Mouse (Mus musculus) CD8-positive naive resting alpha-beta T cell, adult 57 days (primary cell): Measurements from ENCODE around the gene Senp8. TPM values are rescaled to one million over a fixed set of nuclear protein-coding genes. Genes with fewer than 3 reads are reported as not detected.

Experiments
- total RNA-seq: library from RNA; stranded (reverse); gene quantifications from one replicate; pipeline ENCODE4 v1.2.4, GENCODE M21; 2023

The Senp8 gene
- total RNA-seq, result 2.8 TPM

DNA sequence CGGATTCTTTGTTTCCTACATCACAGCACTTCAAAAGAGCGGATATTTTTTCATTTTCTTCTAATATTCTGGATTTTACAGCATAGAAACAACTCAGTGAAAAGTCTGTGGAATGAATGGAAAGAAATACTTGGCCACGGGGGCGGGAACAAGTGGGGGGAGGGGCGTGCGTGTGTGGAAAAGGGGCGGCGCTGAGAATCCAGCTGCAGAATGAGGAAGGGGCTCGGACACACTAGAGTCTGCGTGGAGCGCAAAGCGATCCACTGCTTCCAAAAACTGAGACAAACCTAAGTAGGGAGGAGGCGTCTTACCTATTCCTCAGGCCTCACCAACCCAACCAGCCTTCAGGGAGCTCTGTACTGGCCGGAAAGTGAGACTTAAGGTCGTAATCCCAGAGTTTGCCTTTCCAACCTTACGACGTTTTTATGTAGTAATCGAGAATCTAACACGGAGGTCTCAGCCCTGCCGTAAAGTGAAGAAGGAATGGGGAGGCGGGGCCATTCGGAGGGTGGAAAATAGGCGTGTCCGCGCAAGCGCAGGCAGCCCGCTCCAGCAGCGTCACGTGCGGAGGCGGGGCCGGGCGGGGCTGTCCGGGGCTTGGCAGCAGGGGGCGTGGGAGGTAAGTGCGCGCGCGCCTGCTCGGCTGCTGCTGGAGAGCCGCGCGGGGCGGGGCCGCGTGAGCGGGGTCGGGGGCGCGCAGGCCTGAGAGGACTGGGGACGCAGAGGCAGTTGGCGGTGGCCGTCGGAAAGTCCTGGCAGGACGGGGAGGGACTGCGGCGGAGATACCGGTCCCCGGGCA is at the start of gene Senp8, which contains the start of gene Myo9a:
Gene Senp8 (minus strand): TSS at position 444 of the 799 bp plus-strand sequence.
Gene Myo9a (plus strand): TSS at position 630 of the 799 bp plus-strand sequence.

Other genes with a start within 250 kb of the Senp8 start
- gene Hexa, start 211.2 kb downstream of the Senp8 start, total RNA-seq, result 41.8 TPM
- 1.1 TPM for gene Tmem202, start 210.9 kb downstream of the Senp8 start, total RNA-seq
- gene Celf6, start 172.8 kb downstream of the Senp8 start, total RNA-seq, result not detected
- gene Parp6, start 133.4 kb downstream of the Senp8 start, total RNA-seq, result 65.7 TPM
- 299 TPM for gene Pkm, start 94.3 kb downstream of the Senp8 start, total RNA-seq
- not detected for gene Gramd2, start 70.6 kb downstream of the Senp8 start, total RNA-seq
- 18.2 TPM for gene Myo9a, start 186 bp upstream of the Senp8 start, total RNA-seq
- not detected for gene Nr2e3, start 209.9 kb upstream of the Senp8 start, total RNA-seq